Mouse (Mus musculus) CD4-positive, CD25-positive, alpha-beta regulatory T cell, adult 4 months (primary cell): ENCODE data around the gene Gm20458. TPM values are rescaled to one million over a fixed set of nuclear protein-coding genes. Genes with fewer than 3 reads are reported as not detected.

Experiments
- polyA plus RNA-seq, 2 experiments: library from polyadenylated mRNA; unstranded; fragments of 100-300 nt; shearing (Covaris generic); gene quantifications; one replicate each; pipeline ENCODE4 v1.2.1; 2017

The Gm20458 gene
- polyA plus RNA-seq, 2 experiments from 2014 or later: not detected

Other genes starting within 250 kb of the Gm20458 start
- not detected for gene Wfdc15b, start 239.3 kb upstream of the Gm20458 start, polyA plus RNA-seq
- gene Svs2, start 222.5 kb upstream of the Gm20458 start, polyA plus RNA-seq: not detected
- gene Svs3b, start 204.3 kb upstream of the Gm20458 start, polyA plus RNA-seq: not detected
- gene Svs4, start 182.5 kb upstream of the Gm20458 start, polyA plus RNA-seq: not detected
- gene Svs3a, start 171.7 kb upstream of the Gm20458 start, polyA plus RNA-seq: not detected
- gene Svs6, start 144.2 kb upstream of the Gm20458 start, polyA plus RNA-seq: not detected
- gene Svs5, start 128.2 kb upstream of the Gm20458 start, polyA plus RNA-seq: not detected
- 1 to 10 TPM in 1 of 2 experiments, under 1 TPM in 1; 0.75 to 1.1 TPM for gene Slpi, start 71.9 kb upstream of the Gm20458 start, polyA plus RNA-seq
- not detected for gene Rbpjl, start 57.8 kb upstream of the Gm20458 start, polyA plus RNA-seq
- gene Matn4, start 55.8 kb upstream of the Gm20458 start, polyA plus RNA-seq: not detected
- 10 to 100 TPM; 69.7 to 93.7 TPM for gene Sdc4, start 17.1 kb upstream of the Gm20458 start, polyA plus RNA-seq
- gene Sys1, start 4.0 kb upstream of the Gm20458 start, polyA plus RNA-seq: 10 to 100 TPM in 1 of 2 experiments, 1 to 10 TPM in 1; 8.8 to 15.1 TPM
- not detected for gene Trp53tg5, start 12.8 kb downstream of the Gm20458 start, polyA plus RNA-seq
- 1 to 10 TPM; 3.7 to 4.5 TPM for gene Dbndd2, start 25.1 kb downstream of the Gm20458 start, polyA plus RNA-seq
- gene Pigt, start 36.6 kb downstream of the Gm20458 start, polyA plus RNA-seq: 10 to 100 TPM; 17.0 to 27.0 TPM
- 1 to 10 TPM; 2.2 to 3.0 TPM for gene Wfdc2, start 101.4 kb downstream of the Gm20458 start, polyA plus RNA-seq
- gene Spint3, start 112.5 kb downstream of the Gm20458 start, polyA plus RNA-seq: not detected
- gene Wfdc6a, start 124.5 kb downstream of the Gm20458 start, polyA plus RNA-seq: not detected
- gene Eppin, start 132.6 kb downstream of the Gm20458 start, polyA plus RNA-seq: not detected
- not detected for gene Wfdc6b, start 152.6 kb downstream of the Gm20458 start, polyA plus RNA-seq
- gene Wfdc8, start 152.7 kb downstream of the Gm20458 start, polyA plus RNA-seq: not detected
- gene Wfdc16, start 177.8 kb downstream of the Gm20458 start, polyA plus RNA-seq: not detected
- not detected for gene Wfdc10, start 195.1 kb downstream of the Gm20458 start, polyA plus RNA-seq
- not detected for gene Wfdc9, start 195.6 kb downstream of the Gm20458 start, polyA plus RNA-seq
- not detected for gene Wfdc11, start 213.1 kb downstream of the Gm20458 start, polyA plus RNA-seq
- gene Wfdc13, start 224.1 kb downstream of the Gm20458 start, polyA plus RNA-seq: not detected
- gene Spint4, start 237.5 kb downstream of the Gm20458 start, polyA plus RNA-seq: not detected